Mouse (Mus musculus): ENCODE measurements around the gene Ggact.

DNA sequence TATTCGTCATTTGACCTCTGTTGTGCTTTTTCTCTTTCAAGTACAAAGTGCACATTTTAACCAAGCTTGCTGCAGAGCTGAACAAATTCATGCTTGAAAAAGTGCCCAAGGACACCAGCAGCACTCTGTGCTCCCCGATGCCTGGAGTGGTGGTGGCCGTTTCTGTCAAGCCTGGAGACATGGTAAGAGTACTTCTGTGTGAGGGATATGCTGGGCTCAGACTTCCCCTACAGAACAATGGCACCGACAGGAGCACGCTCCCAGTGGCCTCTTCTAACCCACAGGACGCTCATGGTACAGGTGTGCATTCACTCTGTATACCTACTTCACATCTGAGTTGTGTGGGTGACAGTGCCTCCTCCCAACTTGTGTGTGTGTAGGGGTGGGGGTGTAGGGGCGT lies 36.8 kb downstream of the Ggact start:
- no peak for TF ChIP-seq CTCF (IDR thresholded peaks at IDR 0.05; ENCODE audit: low read depth)
- no peak for TF ChIP-seq EP300 (optimal IDR thresholded peaks at IDR 0.05)
